Mouse (Mus musculus) adrenal gland (tissue): Measurements from ENCODE around the gene Tgm7.
"Not testable (repeated sequence)": the region's sequence is repeated elsewhere in the genome, so short reads cannot be mapped to it uniquely, and the experiment has no call there.

Experiments
- intact Hi-C: fragments of 180-260 bp; cut with DNase I; formaldehyde crosslinking; loops from one replicate; pipeline ENCODE4 v1.15.1; 2025
- long read RNA-seq, 2 experiments: library from polyadenylated mRNA; unstranded; transcript quantifications; one replicate each; pipeline ENCODE4 v2.0.0; 2020; ENCODE audit warnings: borderline replicate concordance in 1 of 2; ENCODE audit not compliant: insufficient replicate concordance in 1 of 2

Tgm7 gene
- long read RNA-seq, experiment 1, result 0 reads
- long read RNA-seq, experiment 2, result 0 reads

DNA sequence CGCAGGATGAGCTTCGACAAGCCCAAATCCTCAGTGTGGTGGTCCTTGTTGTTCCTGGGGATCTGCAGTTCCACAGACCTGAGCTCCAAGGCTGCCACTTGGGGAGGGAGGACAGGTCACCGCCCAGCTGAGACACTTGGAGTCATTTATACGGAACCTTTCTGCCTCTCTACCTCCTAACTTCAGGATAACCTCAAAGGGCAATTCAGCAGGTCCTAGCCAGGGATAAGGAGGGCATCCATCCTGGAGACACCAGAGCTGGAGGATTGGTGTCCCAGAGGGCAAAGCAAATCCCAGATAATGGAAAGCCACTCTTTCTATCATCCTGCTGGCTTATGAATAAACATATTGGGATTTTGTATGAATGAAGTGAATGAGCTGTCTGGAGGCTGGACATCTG lies at the start of gene Tgm7:
Gene Tgm7 (minus strand): TSS at position 101 of the 400 bp plus-strand sequence.
- intact Hi-C loops, result no loop called here

DNA sequence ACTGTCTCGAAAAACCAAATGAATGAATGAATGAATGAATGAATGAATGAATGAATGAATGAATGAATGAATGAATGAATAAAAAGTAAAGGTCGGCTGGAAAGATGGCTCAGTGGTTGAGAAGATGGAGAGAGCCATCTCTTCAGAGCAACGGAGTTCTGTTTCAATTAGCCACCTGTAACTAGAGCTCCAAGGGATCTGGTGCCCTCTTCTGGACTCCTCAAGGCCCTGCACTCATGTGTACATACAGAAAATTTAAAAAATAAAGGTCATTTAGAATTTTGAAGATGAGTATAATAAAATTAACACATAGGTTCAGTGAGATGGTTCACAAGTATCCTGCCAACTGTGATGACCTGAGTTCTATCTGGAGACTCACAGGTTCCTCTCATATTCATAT lies 43.5 kb upstream of the Tgm7 start:
- intact Hi-C loops, result no loop called here

DNA sequence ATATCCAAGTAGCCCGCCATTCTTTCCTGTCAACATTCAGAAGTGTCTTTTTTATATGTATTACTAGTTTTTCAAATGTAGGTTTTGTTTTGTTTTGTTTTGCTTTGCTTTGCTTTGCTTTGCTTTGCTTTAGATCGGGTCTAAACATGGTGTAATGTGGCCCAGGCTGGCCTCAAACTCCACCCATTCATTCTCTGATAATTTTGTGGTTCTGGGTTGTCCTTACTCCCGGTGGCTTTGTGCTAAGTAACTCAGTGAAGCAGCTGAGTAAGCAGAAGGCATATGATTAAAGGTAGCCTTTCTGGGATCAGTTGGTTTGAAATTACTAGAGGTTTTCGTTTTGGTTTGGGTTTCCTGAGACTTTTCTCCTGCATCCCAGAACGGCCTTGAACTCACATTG lies 40.1 kb upstream of the Tgm7 start:
- intact Hi-C loops, result no loop called here

DNA sequence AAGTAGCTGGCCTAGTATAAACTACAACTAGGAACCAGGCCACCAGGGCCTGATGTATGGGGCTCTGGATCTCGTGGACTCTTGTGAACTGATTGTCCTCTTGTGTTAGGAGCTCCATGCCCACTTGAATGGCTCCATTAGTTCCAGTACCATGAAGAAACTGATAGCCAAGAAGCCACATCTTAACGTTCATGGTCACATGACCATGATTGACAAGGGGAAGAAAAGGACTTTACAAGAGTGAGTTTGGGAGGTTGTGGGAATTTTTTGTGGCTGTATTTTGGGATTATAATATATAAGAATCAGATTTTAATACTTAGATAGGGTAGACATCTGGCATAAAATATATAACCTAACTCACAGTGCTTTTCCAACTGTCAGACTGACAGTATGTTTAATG lies 32.8 kb upstream of the Tgm7 start:
- intact Hi-C loops, result no loop called here

DNA sequence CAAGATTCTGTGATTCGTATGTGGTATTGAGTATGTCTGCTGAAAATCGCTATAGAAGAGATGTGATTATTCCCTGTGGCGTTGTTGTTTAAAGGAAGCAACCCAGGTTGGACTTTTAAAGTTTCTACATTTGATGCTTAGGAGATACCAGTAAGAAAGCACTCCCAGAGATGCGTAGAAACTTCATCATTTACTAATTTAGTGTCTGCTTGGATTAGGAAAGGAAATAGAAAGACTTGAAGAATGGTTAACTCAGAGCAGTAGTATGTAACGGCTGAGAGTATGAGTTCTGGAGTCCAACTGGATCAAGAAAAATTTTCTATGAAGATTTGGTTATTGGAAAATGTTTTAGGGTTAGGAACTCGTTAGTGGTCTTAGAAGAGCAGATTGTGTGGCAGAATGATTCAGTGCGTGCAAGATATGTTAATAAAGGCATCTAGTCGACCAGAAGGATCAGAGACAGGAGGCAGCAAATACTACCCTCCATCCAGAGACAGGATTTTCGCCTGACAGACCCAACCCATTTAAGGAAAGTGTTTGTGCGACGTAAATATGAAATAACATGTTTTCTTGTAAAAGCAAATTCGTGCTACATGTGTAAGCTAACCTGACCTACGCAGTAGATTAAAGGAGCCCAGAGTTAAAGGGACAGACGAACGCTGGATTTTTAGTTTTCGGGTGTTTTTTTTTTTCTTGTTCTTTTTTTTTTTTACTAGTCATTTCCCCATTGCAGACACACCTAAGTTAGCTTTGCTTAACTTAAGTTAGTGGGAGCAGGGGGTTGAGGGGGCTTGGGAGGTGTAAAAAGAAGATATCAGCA lies 31.8 kb upstream of the Tgm7 start:
- intact Hi-C loops, result no loop called here

DNA sequence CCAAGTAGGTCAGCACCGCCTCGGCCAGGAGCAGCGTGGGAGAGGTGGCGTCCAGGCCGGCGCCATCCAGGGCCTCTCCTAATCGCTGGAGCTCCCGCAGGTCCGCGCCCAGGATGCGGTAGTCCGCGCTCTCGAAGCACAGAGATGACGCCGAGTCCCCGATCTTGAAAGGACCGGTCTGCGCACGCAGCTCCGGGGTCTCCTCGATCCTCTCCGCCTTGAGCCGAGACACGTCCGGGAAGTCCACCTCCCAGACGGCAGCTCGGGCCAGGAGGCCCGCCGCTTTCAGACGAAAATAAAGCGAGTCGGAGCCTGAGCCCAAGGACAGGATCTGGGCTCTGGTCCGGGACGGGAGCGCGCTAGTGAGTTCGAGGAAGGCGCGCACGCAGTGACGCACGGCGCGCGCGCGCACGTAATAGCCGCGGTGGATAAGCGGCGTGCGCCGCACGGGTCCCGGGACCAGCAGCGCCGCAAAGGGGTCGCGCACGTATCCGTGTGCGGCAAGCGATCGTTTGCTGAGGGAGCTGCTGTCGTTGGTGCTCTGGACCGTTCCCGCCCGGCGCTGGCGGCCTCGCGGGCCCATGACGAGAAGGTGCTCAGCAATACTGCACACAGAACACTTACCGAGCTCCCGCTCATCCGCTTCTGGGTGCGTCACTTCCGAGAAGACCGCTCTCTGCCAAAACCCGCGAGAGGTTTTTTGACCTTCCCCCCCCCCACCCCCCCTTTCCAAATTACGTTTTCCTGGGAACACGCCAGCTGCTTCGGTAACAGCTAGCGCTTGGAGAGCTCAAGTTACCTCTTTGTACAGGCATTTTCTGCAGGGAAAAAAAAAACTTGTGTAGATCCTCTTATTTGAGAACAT lies 30.7 kb upstream of the Tgm7 start, which contains the start of the genes Adal and Lcmt2:
Gene Adal (plus strand): TSS at position 411 of the 865 bp plus-strand sequence.
Gene Lcmt2 (minus strand): TSS at position 636 of the 865 bp plus-strand sequence.
- intact Hi-C loops, result no loop called here

DNA sequence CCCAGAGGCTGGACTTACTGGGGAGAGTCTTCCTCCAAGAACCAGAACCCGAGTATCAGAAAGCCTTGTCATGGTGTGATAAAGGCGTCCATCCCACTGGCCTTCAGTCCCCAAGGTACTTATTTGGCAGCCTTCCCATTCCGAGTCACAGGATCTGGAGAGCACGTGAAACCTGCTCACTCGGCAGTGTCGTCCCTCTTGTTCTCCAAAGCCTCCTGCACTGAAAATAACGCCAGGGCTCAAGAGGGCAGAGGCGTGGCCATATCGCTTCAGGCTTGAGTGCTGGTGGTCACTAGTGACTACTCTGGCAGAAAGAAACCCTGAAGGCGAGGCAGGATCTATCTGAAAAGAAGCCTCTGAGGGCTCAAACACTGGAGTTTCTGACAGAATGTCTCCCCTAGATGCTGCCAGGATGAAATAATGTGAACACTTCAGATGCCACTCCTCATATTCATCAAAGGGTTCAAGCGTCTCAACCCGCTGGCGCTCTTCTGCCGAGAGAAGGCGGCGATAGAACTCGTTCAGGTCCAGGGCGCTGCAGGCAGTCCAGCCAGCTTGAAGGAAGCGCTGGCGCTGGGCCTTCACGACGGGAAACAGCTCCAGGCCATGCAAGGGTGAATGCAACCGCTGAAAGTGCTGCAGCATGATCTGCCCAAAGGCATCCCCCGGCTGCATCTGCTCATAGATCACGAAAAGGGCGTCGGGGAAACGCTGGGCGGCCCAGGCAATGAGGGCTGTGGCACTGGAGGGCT lies 29.8 kb upstream of the Tgm7 start:
- intact Hi-C loops, result no loop called here

DNA sequence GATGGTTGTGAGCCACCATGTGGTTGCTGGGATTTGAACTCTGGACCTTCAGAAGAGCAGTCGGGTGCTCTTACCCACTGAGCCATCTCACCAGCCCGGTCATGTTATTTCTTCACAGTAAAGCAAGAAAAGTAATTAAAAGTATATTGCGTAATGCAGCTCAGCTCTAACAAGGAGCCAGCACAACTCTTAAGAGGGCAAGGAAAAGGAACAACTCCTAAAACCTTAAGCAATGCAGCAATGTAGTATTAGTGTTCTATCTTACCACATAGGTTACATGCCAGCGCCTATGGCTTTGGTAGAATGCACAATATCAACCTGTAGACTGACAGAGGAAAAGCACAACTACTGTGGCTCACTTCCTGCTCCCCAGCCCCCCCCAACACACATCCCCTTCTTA lies 27.8 kb upstream of the Tgm7 start:
- intact Hi-C loops, result no loop called here

DNA sequence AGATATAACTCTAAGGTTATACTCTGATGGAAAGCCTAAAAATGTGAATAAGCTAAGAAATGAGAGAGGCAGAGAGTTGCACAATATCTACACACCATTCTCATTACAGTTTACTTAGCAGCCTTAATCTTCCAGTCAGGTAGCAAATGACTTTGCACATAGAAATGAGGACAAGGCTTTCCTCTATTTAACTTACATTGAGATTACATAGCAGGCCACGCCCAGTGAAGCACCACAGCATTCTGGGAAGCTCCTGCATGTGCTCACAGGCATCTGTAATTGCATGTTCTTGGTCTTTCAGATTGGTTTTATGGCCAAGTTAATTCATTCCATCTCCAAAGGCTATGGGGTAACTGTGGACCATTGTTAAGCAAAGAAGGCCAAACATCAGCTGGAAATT lies 23.2 kb upstream of the Tgm7 start:
- intact Hi-C loops, result no loop called here

DNA sequence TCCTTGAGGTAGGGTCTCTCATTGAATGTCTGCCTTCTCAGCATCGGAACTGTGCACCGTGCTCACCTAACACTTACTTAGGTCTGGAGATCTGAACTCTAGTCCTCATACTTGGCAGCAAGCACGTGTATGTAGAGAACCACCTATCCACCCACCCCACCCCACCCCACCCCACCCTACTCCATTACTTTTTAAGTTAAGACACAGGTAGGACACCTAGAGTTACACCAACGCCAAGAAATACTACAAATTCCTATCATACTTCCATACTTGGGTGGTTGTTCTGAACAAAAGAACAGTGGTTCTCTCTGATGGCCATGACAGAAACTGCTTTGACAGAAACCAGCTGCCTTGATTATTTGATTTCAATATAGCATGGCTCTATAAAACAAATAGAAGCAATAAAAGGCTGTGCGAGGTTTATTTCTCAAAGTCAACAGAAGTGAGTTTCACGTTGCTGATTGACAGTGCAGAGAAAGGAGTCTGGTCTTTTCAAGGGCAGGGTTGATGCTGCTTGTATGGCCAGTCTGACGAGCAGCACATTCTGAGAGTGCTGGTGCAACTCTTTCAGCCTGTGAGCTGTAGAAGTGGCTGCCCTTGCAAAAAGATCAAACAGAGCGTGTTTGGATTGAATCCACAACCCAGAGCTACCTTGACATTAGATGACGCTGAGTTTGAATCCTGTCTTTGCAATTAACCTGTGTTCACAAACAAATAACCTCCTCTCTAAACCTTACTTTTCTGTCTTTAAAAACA lies 19.4 kb upstream of the Tgm7 start:
- intact Hi-C loops, result no loop called here

DNA sequence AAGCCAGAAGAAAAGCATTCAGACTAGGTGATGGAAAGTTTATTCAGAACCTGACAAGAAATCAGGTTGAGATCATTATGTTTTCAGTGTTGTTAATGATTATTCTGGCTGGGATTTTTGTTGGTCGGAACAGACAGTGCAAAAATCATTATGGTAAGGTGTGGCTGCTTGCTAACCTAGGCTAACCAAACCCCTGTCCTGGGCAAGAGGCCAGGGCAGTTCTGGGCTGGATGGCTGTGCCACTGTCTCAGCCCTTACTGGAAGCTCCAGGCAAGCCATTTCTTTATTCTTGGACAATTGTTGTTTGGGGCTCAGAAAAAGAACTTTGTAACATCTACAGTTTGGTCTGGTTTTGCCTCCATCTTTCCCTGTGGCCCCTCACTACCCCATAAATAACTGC lies 17.9 kb upstream of the Tgm7 start:
- intact Hi-C loops, result no loop called here

DNA sequence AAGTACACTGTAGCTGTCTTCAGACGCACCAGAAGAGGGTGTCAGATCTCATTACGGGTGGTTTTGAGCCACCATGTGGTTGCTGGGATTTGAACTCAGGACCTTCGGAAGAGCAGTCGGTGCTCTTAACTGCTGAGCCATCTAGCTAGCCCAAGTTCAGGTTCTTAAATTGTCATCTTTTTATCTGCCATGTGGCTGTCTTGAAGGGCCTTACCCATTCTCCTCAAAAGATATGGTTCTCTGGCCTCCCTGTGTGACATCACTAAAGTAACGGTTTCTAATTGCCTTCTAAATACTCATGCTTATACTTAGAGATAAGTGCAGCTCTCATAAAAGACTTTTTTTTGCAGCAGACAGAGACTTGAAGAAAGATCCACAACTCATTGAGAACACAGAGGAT lies 16.7 kb upstream of the Tgm7 start:
- intact Hi-C loops, result not testable (repeated sequence)

DNA sequence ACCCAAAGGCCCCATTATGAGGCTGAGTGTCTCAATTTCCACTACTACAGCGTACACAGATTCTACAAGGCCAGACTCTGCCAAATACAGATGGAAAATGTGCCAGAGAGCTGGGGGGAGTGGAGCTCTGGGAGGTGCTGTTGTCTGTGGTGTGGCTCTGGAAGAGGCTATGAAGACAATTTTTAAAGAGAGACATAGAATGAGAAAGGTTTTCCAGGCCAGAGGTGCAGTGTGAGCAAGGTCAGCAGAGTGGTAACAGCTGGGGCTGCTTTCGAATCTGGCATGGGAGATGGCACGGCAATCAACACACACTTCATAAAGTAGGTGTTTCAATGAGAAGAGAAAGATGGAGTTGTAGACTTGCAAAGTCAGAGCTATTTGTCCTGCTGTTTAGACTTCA lies 9.7 kb upstream of the Tgm7 start:
- intact Hi-C loops, result no loop called here

DNA sequence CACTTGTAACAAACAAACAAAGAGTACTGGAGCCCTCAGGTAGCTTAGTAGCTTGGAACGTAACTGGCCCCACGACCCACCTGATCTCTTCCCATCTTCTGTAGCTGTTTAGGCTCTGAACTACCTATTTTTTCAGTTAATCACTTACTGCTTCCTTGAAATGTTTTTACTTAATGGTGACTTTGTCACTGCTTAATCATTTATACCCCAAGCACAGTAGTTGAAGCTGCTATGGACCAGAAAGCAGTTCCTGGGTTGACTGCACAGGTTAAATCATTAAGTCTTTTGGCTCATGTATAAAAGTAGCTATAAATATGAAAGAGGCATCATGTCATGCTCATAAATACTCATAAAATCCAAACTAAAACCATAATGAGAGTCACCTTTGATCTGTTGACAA lies 5.8 kb upstream of the Tgm7 start:
- intact Hi-C loops, result no loop called here

DNA sequence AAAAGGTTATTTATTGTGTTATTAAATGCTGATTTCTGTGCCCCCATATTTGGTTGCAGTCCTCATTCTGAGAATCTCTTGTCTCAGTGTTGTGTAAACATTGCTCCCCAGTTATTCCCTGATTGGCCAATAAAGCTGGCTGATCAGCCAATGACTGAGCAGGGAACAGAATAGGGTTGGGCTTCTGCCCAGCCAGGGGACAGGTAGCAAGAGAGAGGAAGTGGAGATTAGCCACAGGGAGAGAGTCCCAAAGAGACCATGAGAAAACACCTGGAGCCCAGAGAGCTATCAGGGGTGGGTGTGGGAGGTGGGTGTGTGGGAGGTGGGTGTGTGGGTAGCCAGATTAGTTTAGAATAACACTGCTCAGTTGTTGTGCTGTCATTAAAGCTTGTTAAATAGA lies 3.7 kb downstream of the Tgm7 start:
- intact Hi-C loops, result no loop called here

DNA sequence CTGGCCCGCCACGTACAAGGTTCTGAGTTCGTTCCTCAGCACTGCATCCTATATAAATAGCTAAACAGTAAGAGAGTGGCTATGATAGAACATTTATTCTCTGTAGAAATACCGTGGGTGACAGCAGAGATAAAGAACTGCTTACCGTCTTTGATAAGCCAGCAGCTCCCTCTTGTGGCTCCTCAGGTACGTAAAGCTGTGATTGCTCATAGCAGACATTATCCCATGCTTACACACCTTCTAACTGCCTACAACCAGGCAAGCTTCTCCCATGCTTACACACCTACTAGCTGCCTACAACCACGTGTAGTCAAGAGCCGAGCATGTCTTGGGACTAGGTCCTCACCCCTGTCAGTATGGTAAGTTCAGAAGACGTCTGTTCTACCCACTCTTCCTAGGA lies 7.5 kb downstream of the Tgm7 start:
- intact Hi-C loops, result loop anchor here (1.0 kb wide), 1 partner anchor 61 kb away; no protein-coding TSS in a partner anchor

DNA sequence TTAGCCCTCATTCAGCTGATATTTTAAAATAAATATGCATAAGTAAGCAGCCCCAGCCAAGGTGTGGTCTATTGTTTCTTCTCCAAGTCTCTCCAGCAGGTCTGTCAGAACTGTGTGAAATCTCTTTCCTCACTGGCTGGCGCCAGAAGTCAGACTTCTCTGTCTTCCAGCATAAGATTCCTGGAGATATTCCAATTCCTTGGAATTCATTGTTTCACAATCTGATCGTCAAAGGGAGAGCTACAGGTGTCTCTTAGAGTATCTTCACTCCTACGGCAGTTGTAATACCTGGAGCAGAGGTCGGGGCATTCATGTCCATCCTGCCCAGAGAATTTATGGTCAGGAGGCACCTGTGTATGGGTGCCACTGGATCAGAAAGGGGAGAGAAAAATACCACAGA lies 19.8 kb downstream of the Tgm7 start:
- intact Hi-C loops, result no loop called here

DNA sequence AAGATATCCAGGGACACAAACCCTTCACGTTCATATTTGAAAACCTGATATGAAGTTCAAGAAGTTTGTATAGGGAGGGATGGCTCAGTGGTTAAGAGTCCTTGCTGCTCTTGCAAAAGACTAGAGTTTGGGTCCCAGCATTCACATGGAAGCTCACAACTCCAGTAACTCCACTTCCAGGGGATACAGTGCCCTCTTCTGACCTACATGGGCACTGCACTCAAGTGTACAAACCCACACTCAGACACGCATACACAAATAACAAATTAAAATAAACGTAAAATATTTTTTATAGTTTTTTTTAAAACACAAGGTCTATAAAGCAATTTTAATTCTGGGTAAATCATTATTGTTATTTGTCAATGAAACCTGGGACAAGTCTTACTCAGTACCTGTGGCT lies 21.1 kb downstream of the Tgm7 start:
- intact Hi-C loops, result no loop called here

DNA sequence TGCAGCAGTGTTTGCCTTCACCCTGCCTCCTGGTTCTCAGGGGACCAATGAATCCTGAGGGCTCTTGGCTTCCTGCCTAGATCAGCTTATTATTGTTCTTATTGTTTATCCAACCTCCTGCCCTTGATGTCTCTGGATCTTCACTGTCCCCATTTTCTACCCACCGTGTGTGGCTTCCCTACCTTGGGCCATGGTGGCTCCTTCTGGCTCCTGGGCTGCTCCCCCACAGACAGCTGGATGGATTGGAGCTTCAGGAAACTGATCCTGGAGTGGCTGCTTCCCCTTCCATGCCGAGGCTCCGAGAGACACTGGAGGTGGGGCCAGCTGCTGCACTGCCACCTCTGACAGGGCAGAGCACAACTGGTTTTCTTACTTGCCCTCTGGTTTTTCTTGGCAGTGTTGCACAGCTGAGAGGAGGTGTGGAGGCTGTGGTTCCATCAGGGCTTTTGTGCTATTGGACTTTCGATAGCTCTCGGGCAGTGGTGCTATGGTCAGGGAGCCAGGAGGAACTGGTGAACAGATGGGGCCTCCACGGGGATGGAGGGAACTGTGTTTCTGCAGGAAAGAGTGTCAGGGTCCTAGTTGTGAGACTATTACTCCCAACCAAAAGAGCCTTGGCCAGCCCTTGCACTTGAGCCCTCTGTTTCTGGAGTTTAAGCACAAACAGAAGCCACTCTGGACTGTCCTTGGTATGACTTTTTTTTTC lies 24.0 kb downstream of the Tgm7 start, which contains the start of gene Tgm5:
Gene Tgm5 (minus strand): TSS at position 362 of the 706 bp plus-strand sequence.
- intact Hi-C loops, result no loop called here

DNA sequence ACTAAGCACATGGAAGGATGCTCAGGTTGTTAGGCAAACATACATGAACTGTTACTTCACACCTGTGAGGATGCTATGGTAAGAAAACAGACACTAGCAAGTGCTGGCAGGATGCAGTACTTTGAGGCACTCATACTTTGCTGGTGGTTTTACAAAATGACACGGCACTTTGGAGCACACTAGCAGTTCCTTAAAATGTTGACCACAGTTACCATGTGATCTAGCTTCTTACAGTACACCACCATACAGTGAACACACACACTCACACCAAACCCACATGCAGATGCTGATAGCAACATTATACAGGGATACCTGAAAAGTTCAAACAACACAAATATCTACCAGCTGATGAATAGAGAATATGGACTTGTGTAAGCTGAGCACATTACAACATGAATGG lies 27.0 kb downstream of the Tgm7 start:
- intact Hi-C loops, result no loop called here
